Mouse (Mus musculus): Measurements from ENCODE around the gene Vps52.

DNA sequence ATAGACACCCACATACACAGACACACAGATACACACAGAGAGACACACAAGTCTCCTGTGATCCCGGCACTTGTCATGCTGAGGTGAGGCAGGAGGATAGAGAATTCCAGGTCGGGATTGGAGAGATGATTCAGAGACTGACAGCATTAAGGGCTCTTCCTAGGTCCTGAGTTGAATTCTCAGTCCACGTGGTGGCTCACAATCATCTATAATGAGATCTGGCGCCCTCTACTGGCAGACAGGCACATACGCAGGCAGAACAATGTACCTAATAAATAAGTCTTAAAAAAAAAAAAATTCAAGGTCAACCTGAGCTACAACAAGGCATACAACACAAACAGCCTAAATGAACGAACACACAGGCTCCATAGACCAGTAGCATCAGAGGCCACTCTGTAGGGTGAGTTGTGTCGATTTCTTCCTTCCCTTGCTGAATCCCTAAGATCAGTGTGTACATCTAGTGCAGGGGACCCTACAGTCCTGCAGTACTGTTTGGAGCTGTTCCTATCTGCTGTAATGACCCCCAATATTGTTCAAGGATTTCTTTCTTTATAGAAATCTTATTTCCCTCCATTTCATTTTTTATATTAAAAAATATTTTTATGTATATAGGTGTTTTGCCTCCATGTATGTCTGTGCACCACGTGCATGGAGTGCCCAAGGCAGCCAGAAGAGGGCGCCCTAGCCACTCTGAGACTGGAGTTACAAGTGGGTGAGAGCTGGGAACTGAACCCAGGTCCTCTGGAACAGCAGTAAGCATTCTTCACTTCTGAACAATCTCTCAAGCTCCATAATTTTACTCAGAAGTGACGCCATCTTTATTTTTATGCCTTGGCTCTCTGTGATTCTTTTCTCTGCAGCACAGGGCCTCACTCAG, 36.4 kb downstream of the Vps52 start:
- peak; percentile 60; the same call in 1 of the 2 replicates for TF ChIP-seq CTCF (IDR thresholded peaks at IDR 0.05; ENCODE audit: borderline replicate concordance, insufficient read depth, low read length)
- TF ChIP-seq POLR2A (IDR thresholded peaks at IDR 0.05; ENCODE audit: low read depth, low read length) = no peak
